Mouse (Mus musculus): ENCODE measurements around the gene Ppp1r1b. TPM values are rescaled to one million over a fixed set of nuclear protein-coding genes. Genes with fewer than 3 reads are reported as not detected.

Ppp1r1b gene
- polyA plus RNA-seq, 1 experiment from 2014 or later: 0.37 TPM

- peak; percentile 30; the same call in 1 of the 2 replicates for ATAC-seq (ENCODE audit: low FRiP score)
- peaks cover 35% of the 10 kb centered on the region for H3K4me1 ChIP-seq
- no peaks in the 10 kb centered on the region for H3K9me3 ChIP-seq (replicated peaks)
- 36% methylated on average over 9 of the region's 9 CpGs for WGBS
- H3K4me2 ChIP-seq (replicated peaks): peak overlapping the region; percentile 52
- no peak overlapping the region for H3K9ac ChIP-seq
- H3K27me3 ChIP-seq: peaks cover 97% of the 10 kb centered on the region
- peak overlapping the region; percentile 74 for H3K27ac ChIP-seq
- H3K4me3 ChIP-seq: no peak overlapping the region; the same call in 1 of the 2 replicates
- no peaks in the 10 kb centered on the region for H3K36me3 ChIP-seq
Measured at GRCm38 (mm10) chr11:98329960-98330744, 18.1 kb upstream of the Ppp1r1b start.

GRCm38 (mm10) chr11:98330745-98331204, 17.4 kb upstream of the Ppp1r1b start:
- 52% methylated on average over 2 of the region's 2 CpGs for WGBS
- H3K27me3 ChIP-seq: peaks cover 97% of the 10 kb centered on the region
- no peak overlapping the region for H3K9ac ChIP-seq
- H3K4me2 ChIP-seq (replicated peaks): no peak overlapping the region
- no peaks in the 10 kb centered on the region for H3K9me3 ChIP-seq (replicated peaks)
- no peak overlapping the region for H3K27ac ChIP-seq
- no peak overlapping the region for H3K4me3 ChIP-seq
- peaks cover 35% of the 10 kb centered on the region for H3K4me1 ChIP-seq
- no peak for ATAC-seq (ENCODE audit: low FRiP score)
- H3K36me3 ChIP-seq: no peaks in the 10 kb centered on the region

DNA sequence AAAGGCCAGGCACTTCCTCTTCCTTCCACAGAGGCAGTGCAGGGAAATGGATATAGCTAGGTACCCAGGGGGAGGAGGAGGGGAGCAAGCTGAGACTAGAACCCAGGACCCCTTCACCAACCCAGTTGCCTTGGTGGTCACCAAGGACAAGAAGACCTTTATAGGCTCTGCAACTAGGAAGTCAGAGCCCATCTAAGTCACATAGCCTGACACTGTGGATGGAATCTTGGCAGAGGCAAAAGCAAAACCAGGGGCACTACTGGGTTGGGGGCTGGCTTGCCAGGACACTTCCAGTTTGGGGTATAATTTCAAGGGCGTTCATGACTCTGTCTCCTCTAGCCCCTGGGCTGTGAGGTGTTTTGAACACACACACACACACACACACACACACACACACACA, 16.8 kb upstream of the Ppp1r1b start:
- peaks cover 99% of the 10 kb centered on the region for H3K27me3 ChIP-seq
- no peaks in the 10 kb centered on the region for H3K36me3 ChIP-seq
- no peak overlapping the region for H3K4me3 ChIP-seq
- no peak for ATAC-seq (ENCODE audit: low FRiP score)
- H3K9ac ChIP-seq: no peak overlapping the region
- H3K27ac ChIP-seq: no peak overlapping the region
- peaks cover 35% of the 10 kb centered on the region for H3K4me1 ChIP-seq
- no peak overlapping the region for H3K4me2 ChIP-seq (replicated peaks)
- 70% methylated on average over 1 of the region's 1 CpGs for WGBS
- no peaks in the 10 kb centered on the region for H3K9me3 ChIP-seq (replicated peaks)

DNA sequence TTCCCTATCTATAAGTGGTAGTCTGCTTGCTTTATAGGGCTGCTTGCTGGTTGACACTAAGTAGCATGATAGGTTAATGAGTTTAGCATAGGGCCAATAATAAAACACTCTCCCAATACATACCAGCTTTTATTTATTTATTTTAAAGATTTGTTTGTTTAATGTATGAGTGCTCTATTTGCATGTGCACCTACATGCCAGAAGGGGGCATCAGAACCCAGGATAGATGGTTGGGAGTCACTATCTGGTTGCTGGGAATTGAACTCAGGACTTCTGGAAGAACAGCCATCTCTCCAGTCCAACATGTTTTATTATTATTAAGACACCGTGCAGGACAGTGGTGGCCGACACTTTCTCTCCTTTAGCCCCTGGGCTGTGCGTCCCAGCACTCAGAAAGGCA, 16.0 kb upstream of the Ppp1r1b start:
- H3K27me3 ChIP-seq: peaks cover 99% of the 10 kb centered on the region
- no peaks in the 10 kb centered on the region for H3K9me3 ChIP-seq (replicated peaks)
- no peak overlapping the region for H3K4me2 ChIP-seq (replicated peaks)
- H3K27ac ChIP-seq: no peak overlapping the region
- H3K4me1 ChIP-seq: peaks cover 31% of the 10 kb centered on the region
- no peak overlapping the region for H3K4me3 ChIP-seq
- no peaks in the 10 kb centered on the region for H3K36me3 ChIP-seq
- ATAC-seq (ENCODE audit: low FRiP score): no peak
- no peak overlapping the region for H3K9ac ChIP-seq
- 83% methylated on average over 3 of the region's 3 CpGs for whole genome bisulfite sequencing

DNA sequence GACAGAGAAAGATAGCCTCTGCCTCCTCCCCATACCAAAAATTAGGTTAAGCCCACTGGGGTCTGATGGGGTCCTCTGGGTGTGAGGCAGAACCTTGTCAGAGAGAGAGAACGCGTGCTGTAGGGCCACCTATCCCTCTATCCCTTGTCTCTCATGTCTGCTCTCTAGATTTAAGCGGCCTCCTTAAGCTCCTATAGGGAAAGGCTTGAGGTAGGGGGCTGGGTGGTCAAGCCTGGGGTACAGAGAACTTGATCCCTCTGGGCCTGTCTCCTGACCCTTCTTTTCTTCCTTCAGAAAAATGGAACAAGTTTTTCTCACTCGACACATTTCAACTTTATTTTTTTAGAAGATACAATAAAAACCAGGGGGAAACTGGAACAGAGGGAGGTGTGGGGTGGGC, 15.4 kb upstream of the Ppp1r1b start:
- no peak overlapping the region for H3K27ac ChIP-seq

DNA sequence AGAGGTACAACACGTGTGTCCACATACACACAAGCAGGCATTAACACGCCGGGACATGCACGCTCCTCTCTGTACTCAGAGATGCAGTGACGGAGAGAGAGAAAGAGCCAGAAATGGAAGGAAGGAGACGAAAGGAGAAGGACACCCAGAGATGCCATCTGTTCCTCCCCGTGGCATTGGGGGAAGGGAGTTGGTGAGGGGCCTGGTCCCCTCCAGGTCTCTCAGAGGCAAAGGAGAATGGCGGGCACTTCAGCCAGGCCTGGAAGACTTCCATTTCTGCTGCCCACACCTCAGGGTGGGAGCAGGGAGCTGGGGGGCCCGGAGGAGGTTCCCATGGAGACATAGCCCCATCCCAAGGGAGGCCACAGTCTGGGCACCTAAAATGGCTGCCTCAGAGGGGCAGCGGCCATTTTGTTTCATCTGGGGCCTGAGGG, 14.9 kb upstream of the Ppp1r1b start:
- Histone ChIP-seq H3K27me3 (peaks cover 99% of the 10 kb centered on the region), H3K4me1 (peaks cover 22% of the 10 kb centered on the region), H3K9me3 (replicated peaks) (no peaks in the 10 kb centered on the region), H3K36me3 (no peaks in the 10 kb centered on the region), H3K4me2 (replicated peaks) (no peak overlapping the region), H3K4me3 (no peak overlapping the region), H3K27ac (0 out of 2 replicates have a peak overlapping the region, but pooled peaks have one; percentile 19), H3K9ac (no peak overlapping the region)
- ATAC-seq (ENCODE audit: low FRiP score): no peak
- WGBS: 69% methylated on average over 10 of the region's 10 CpGs

More for the DNA sequence above, 15.4 kb upstream of the Ppp1r1b start:
- Histone ChIP-seq H3K9ac (no peak overlapping the region), H3K9me3 (replicated peaks) (no peaks in the 10 kb centered on the region), H3K36me3 (no peaks in the 10 kb centered on the region), H3K4me2 (replicated peaks) (no peak overlapping the region), H3K27me3 (peaks cover 99% of the 10 kb centered on the region), H3K4me1 (peaks cover 25% of the 10 kb centered on the region), H3K4me3 (no peak overlapping the region)
- WGBS: 69% methylated on average over 4 of the region's 4 CpGs
- ATAC-seq (ENCODE audit: low FRiP score): no peak

GRCm38 (mm10) chr11:98333981-98334741, 14.0 kb upstream of the Ppp1r1b start:
- peak; percentile 58; the same call in 1 of the 2 replicates for ATAC-seq (ENCODE audit: low FRiP score)
- WGBS: 3% methylated on average over 40 of the region's 41 CpGs
- H3K4me3 ChIP-seq: peak overlapping the region; percentile 22
- no peaks in the 10 kb centered on the region for H3K9me3 ChIP-seq (replicated peaks)
- peaks cover 98% of the 10 kb centered on the region for H3K27me3 ChIP-seq
- peaks cover 27% of the 10 kb centered on the region for H3K4me1 ChIP-seq
- H3K27ac ChIP-seq: no peak overlapping the region
- 0 out of 2 replicates have a peak overlapping the region, but pooled peaks have one; percentile 15 for H3K9ac ChIP-seq
- no peaks in the 10 kb centered on the region for H3K36me3 ChIP-seq
- H3K4me2 ChIP-seq (replicated peaks): peak overlapping the region; percentile 47

DNA sequence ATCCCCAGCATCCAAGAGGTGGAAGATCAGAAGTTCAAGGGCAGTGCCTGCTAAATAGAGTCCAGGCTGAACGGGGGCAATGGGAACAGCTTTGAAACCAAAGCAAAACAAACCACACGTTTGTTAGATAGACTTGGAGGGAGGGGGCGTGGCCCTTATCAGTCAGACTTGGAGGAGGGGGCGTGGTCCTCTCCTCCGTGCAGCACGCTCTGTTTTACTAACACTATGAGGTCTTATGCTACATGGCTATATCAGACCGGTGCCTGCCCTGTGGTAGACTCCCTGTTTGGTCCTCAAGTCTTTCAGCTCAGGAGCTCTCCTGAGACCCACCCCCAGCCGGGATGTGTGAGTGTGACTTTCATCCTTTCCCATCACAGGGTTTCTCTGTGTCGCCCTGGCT, 13.0 kb upstream of the Ppp1r1b start:
- H3K9ac ChIP-seq: no peak overlapping the region
- peaks cover 37% of the 10 kb centered on the region for H3K4me1 ChIP-seq
- no peaks in the 10 kb centered on the region for H3K9me3 ChIP-seq (replicated peaks)
- H3K27ac ChIP-seq: no peak overlapping the region
- WGBS: 11% methylated on average over 9 of the region's 9 CpGs
- ATAC-seq (ENCODE audit: low FRiP score): no peak
- no peak overlapping the region for H3K4me2 ChIP-seq (replicated peaks)
- no peaks in the 10 kb centered on the region for H3K36me3 ChIP-seq
- H3K27me3 ChIP-seq: peaks cover 98% of the 10 kb centered on the region
- H3K4me3 ChIP-seq: no peak overlapping the region

GRCm38 (mm10) chr11:98336245-98337107, 11.7 kb upstream of the Ppp1r1b start:
- H3K9ac ChIP-seq: no peak overlapping the region
- H3K9me3 ChIP-seq (replicated peaks): no peaks in the 10 kb centered on the region
- no peak for ATAC-seq (ENCODE audit: low FRiP score)
- H3K36me3 ChIP-seq: no peaks in the 10 kb centered on the region
- peaks cover 41% of the 10 kb centered on the region for H3K4me1 ChIP-seq
- no peak overlapping the region for H3K27ac ChIP-seq
- H3K27me3 ChIP-seq: peaks cover 96% of the 10 kb centered on the region
- H3K4me2 ChIP-seq (replicated peaks): no peak overlapping the region
- WGBS: 16% methylated on average over 13 of the region's 13 CpGs
- no peak overlapping the region for H3K4me3 ChIP-seq

DNA sequence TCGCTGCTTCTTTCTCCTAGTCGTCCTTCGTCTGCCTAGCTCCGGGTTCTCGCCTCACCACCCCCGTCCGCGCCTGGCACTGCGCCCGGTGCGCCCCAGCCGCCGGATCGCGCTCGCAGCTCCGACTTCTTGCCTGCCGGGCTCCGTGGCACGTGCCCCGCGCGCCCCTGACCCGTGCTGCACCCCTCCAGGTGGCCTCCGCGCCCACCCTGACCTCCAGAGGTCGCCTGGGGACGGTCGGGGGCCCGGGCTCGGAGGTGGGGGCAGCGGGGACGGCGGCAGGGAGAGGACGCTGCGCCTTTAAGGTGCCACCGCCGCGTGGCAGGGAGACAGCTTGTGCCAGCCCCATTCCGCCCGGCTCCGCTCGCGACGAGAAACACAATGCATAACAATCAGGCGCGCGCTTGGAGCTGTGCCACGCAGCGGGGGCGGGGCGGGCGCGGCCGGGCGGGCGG, 9.7 kb upstream of the Ppp1r1b start:
- H3K4me3 ChIP-seq: peak overlapping the region; percentile 47
- H3K27me3 ChIP-seq: peaks cover 94% of the 10 kb centered on the region
- peaks cover 48% of the 10 kb centered on the region for H3K4me1 ChIP-seq
- peak overlapping the region; percentile 67 for H3K9ac ChIP-seq
- H3K9me3 ChIP-seq (replicated peaks): no peaks in the 10 kb centered on the region
- H3K27ac ChIP-seq: peak overlapping the region; percentile 79
- peak overlapping the region; percentile 90 for H3K4me2 ChIP-seq (replicated peaks)
- ATAC-seq (ENCODE audit: low FRiP score): no peak
- H3K36me3 ChIP-seq: no peaks in the 10 kb centered on the region
- WGBS: 1% methylated on average over 46 of the region's 57 CpGs

- Histone ChIP-seq H3K9me3 (replicated peaks) (no peaks in the 10 kb centered on the region), H3K27ac (peak overlapping the region; percentile 79), H3K36me3 (no peaks in the 10 kb centered on the region), H3K27me3 (peaks cover 94% of the 10 kb centered on the region), H3K9ac (peak overlapping the region; percentile 67; the same call in 1 of the 2 replicates), H3K4me2 (replicated peaks) (peak overlapping the region; percentile 90), H3K4me1 (peaks cover 42% of the 10 kb centered on the region), H3K4me3 (peak overlapping the region; percentile 47)
- WGBS: under 1% methylated on average over 19 of the region's 19 CpGs
- ATAC-seq (ENCODE audit: low FRiP score): 0 out of 2 replicates have a peak, but pooled peaks have one; percentile 11
Measured at GRCm38 (mm10) chr11:98339071-98339501, 9.1 kb upstream of the Ppp1r1b start.
